Mouse (Mus musculus) ES-E14 (cell line): ENCODE measurements around the gene Hsp90ab1.

ENCODE experiments used
- ZC3H11A ChIP-seq: IDR thresholded peaks from 2 replicates; pipeline ENCODE4 v1.6.1; 2012; ENCODE audit warnings: low read depth, mild to moderate bottlenecking, inconsistent platforms, low read length, borderline replicate concordance
- ZNF384 ChIP-seq: IDR thresholded peaks from 2 replicates; pipeline ENCODE4 v1.6.1; 2012; ENCODE audit warnings: low read depth, low read length, inconsistent platforms

DNA sequence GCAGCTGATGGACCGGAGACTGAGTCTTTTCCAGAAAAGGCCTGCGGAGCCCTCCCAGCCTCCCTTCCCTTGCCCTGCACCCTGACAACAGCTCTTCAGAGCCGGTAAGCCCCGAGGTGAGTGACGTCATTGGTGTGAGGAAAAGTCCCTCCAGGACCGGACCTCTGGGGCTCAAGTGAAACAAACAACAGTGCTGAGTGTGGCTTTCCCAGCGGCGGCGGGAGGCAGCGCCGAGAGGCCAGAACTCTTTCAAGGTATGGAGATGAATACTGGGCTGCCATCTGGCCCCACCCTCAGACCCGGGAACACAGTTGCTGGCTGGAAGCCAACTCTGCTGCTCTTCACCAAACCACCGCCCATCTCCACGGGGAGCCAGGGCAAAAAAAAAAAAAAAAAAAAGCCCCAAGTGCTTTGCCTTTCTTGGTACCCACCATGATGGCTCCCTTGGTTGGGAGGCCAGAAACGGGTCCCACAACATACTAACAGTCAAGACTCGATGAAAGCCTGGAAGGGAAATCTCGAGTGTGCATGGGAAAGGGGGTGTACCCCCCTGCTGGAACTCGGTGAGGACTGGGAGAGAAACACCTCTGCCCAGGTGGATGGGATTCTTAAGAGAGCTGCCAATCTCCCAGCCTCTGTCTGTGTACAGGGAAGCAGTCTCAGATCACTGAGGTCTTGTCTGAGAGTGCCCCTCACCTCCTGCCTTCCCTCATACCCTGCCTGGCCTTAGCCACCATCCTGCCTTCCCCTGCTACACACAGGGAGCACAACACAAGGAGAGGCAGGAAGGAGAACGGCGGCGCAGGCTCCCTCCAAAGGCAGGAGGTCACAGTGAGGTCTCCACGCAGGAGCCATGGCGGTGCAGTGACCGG is 28.8 kb downstream of the Hsp90ab1 start:
- TF ChIP-seq ZC3H11A, result no peak
- peak; percentile 97 for TF ChIP-seq ZNF384
